Mouse (Mus musculus) thymus, adult 2 months (tissue): Measurements from ENCODE around the gene A830031A19Rik.

Experiments
- CTCF ChIP-seq: fragments of 200-500 bp; IDR thresholded peaks from 2 replicates; pipeline ENCODE4 v1.5.1; 2012; ENCODE audit warnings: mild to moderate bottlenecking, control low read depth, low read length, moderate library complexity, borderline replicate concordance; ENCODE audit not compliant: control insufficient read depth, poor library complexity, insufficient read depth; ENCODE audit errors: extremely low read depth
- POLR2A ChIP-seq: fragments of 200-500 bp; IDR thresholded peaks from 2 replicates; pipeline ENCODE4 v1.6.1; 2012; ENCODE audit warnings: mild to moderate bottlenecking, low read length, control low read depth, moderate library complexity; ENCODE audit not compliant: control insufficient read depth, poor library complexity, insufficient read depth; ENCODE audit errors: extremely low read depth

- TF ChIP-seq POLR2A (no peak), CTCF (no peak)
Measured at GRCm38 (mm10) chr11:24074634-24075104, at the start of gene A830031A19Rik.
